Mouse (Mus musculus): ENCODE measurements around the gene Fndc3b.

Gene Fndc3b

DNA sequence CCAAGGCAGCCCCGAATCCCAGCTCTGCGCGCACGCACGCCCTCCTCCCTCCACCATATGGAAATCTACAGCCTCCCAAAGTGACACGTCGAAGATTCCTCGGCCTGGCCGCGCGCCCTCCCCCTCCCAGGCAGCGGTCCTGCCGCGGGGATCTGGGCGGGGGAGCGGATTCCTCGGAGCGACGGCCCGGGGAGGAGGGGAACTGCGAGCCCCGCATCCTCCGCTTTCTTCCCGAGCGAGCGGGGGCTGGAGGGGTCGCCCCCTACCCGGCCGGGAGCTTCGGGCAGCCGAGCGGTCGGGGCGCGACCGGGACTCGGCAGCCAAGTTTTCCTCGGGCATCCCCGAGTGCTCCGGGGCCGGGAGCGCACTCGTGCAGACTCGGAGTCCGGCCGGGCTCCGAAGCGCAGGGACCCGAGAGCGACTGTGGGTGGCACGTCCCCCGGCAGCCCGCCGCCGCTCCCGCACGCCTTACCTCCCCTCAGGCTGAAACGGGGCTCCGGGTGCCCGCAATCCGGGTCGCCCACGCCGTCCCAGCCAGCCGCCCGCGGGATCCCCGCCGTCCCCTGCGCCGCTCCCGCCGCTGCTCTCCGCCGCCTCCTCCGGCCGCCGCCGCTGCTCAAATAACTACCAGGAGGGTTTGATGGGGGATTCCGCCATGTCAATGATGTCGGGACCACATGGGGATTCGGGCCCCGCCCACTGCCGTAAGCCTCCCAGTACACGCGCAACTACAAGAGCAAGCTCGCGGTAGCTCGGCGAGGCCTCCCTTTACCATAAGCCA is at the start of gene Fndc3b:
Fndc3b (minus strand) TSS at position 660 of the 781 bp plus-strand sequence.
- DNase-seq (ENCODE audit: low spot score), result peak; percentile 95

- DNase-seq (ENCODE audit: low spot score), result no peak
Observed at GRCm38 (mm10) chr3:27760278-27760677, 49.2 kb upstream of the Fndc3b start.

DNA sequence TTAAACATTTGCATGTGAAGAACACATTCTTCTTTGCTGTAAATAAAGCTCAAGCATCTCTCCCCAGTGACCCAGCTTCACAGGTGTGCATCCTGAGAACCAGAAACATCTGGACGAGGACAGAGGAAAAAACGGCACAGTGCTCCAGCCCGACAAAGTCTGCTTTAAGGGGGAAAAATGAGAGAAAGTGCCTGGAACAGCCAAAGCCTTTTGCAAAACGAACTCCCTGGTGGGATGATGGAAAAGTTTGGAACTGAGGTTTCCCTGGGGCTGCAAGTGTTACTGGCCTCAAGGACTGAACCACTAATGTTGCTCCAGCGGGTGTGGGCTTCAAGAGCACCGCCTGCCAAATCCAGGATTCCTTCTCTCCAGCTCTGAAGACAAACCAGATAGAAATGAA is 47.9 kb upstream of the Fndc3b start:
- peak; percentile 22 for DNase-seq (ENCODE audit: low spot score)

GRCm38 (mm10) chr3:27751657-27752056 is 40.5 kb upstream of the Fndc3b start:
- peak; percentile 20 for DNase-seq (ENCODE audit: low spot score)

DNA sequence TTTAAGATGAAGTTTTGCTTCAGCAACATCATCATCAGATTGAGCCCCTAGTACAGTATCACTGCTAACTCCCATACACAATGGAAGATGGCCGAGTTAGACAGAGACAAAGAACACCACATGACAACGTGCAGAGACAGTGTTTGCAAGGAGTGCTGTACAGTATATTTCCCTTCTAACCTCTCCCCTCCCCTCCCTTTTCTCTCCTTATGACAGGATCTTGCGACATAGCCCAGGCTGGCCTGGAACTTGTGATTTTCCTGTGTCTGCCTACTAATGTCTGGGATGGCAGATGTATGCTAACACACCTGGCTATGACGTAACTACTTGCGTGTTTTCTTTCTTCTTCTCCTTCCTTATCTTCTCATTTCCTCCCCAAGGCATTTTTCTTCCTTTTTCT is 40.0 kb upstream of the Fndc3b start:
- peak; percentile 18 for DNase-seq (ENCODE audit: low spot score)

DNA sequence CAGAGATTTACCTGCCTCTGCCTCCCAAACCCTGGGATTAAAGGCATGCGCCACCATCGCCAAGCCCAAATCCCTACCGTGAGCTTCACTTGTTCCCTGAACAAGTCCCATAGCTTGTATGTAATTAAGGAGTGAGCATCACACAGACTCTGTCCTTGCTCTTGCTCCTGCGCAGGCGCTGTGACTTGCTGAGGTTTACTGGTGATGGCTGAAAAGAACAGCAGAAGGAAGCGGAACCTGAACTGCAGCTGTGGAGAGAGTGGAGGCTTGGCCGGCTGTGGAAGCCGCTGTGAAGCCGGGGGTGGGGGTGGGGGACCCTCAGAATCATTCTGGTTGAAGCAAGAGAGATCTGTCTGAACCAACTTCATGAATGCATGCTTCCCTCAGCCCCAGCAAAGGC is 34.5 kb upstream of the Fndc3b start:
- DNase-seq (ENCODE audit: low spot score), result no peak

GRCm38 (mm10) chr3:27744754-27745153 is 33.6 kb upstream of the Fndc3b start:
- DNase-seq (ENCODE audit: low spot score), result no peak

DNA sequence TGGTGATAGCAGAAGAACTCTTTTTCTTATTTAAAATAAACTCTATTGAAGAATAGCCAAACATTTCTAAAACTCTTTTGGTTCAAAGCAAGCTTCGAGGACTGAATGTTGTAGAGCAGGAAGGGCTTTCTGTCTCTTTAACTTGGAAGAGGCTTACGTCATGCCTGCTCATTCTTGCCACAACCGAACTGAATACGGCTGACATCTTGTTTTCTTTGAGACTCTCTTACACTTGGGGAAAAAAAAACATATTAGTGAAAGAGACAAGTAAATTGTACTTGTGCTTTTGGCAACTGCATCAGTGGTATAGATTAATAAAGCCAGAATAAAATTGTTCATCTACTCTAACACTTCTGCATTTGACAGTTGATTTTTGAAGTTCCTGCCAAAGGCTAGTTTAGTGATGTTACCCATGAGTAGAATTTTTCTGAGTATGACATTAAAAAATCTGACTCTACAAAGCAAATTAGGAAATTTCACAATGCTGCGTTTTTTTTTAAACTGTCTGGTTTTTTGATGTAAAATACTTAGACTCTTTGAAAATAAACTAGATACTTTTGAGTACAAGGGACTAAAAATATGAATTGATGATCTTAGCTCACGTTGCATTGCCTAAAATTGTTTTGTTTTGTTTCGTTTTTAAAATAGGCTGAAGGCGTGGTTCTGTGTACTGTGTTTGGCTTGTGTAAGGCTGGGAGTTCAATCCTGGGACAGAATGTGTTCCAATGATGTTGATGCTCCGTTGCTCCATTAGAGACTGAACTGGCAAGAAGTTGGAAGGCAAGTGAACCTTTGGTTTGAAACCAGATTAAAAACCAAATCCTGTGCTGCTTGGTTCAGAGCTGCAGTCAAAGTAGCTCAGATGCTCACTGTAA is 32.4 kb upstream of the Fndc3b start:
- DNase-seq (ENCODE audit: low spot score), result peak; percentile 49

GRCm38 (mm10) chr3:27742124-27742523 is 31.0 kb upstream of the Fndc3b start:
- no peak for DNase-seq (ENCODE audit: low spot score)

- DNase-seq (ENCODE audit: low spot score), result no peak
Observed at GRCm38 (mm10) chr3:27740136-27740535, 29.0 kb upstream of the Fndc3b start.

- no peak for DNase-seq (ENCODE audit: low spot score)
Observed at GRCm38 (mm10) chr3:27736180-27736579, 25.1 kb upstream of the Fndc3b start.

DNA sequence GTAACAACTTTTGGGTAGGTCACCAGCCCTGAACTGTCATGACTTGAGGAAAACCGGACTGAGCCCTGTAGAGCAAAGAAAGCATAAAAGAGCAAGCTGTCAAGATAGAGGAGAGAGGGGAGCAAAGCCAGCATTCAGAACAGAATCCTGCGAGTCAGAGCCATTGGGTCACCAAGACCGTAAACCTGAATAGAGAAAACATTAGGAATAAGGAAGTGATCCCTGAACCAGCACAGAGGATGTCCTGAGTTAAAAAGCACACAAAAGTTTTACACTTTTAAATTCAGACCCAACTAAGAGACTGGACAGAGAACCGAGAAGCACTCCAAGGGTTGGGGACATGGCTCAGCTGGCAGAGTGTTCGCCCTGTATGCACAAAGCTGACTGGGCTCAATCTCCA is 24.0 kb upstream of the Fndc3b start:
- DNase-seq (ENCODE audit: low spot score), result no peak

DNA sequence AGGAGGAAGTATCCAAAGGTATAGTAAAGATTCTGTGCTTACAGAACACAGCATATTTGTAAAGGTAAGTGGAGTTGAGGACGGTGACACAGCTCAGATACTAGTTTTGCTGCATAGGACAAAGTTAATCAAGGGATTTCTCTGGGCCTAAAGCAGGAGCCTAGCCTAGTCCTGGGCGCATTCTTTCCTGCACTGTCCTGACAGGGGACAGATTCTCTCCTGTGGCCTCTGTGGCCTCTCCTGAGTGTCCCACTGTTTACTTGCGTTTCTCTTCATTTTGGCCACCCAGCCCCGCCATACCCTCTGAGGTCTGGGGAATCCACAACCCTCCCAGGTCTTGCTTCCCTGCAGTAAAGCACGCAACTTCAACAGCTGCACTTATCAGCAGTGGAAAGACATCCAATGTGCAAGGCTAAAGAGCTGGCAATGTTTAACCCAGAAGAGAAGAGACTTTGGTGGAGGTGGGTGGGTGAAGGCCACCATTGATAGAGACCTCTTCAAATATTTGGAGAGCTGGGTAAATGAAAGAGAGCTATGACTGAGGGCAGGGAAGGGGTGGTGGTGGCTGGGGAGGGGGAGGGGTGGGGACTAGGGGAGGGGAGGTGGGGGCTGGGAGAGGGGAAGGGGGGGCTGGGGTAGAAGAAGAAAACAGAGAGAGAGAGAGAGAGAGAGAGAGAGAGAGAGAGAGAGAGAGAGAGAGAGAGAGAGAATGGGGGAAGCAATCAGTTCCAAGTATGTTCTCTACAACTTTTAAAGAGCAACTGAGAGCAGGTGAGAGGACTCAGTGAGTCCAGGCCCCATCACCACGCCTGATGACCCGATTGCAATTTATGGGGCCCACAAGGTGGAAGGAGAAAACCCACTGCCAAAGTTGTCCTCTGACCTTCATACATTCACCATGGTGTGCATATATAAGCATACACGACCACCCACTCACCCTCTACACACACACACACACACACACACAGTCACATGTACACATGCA is 18.0 kb upstream of the Fndc3b start:
- no peak for DNase-seq (ENCODE audit: low spot score)

- DNase-seq (ENCODE audit: low spot score), result no peak
Observed at GRCm38 (mm10) chr3:27728176-27728575, 17.1 kb upstream of the Fndc3b start.

GRCm38 (mm10) chr3:27725752-27726151 is 14.6 kb upstream of the Fndc3b start:
- DNase-seq (ENCODE audit: low spot score), result no peak

- no peak for DNase-seq (ENCODE audit: low spot score)
Observed at GRCm38 (mm10) chr3:27724208-27724607, 13.1 kb upstream of the Fndc3b start.

DNA sequence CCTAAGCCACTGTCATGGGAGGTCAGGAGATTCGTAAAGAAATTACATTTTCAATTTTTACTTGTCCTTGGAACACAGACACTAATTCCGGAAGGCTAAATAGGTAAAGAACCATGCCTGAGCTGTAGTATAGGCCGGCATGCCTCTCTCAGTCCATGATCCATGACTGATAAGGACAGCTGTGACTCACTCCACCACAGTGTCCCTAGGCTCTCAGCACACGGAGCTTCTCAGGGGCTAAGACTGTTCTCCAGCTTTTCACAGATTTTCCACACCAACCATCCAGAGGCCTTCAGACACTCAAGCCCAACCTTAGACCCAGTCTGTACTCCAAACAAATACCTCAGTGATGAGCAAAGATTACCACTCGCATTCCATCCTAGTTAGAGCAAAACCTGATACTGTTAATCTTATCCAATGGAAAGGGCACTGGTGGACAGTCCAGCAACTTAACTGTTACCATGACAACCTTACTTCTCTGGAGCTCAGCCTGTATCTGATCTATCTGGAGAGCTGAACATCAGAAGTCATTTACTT is 7.8 kb upstream of the Fndc3b start:
- no peak for DNase-seq (ENCODE audit: low spot score)

- DNase-seq (ENCODE audit: low spot score), result no peak
Observed at GRCm38 (mm10) chr3:27713971-27714370, 2.9 kb upstream of the Fndc3b start.

GRCm38 (mm10) chr3:27712421-27712820 is 1.3 kb upstream of the Fndc3b start:
- DNase-seq (ENCODE audit: low spot score), result peak; percentile 84

GRCm38 (mm10) chr3:27709906-27710647 is 1.0 kb downstream of the Fndc3b start:
- DNase-seq (ENCODE audit: low spot score), result peak; percentile 77

All from adipocyte (in vitro differentiated cells).